Mouse (Mus musculus): ENCODE measurements at regions not wholly inside any gene's neighbourhood (a gene's known extent, or its start where the extent isn't known, plus 50 kb on each side); places are given as distances from the start of the nearest gene placed in this dataset.

- no peak for DNase-seq
These were observed 150.1 kb upstream of the Jarid2 start for GRCm38 (mm10) chr13:44579215-44579614.

GRCm38 (mm10) chr13:44580156-44580736 is 149.0 kb upstream of the Jarid2 start:
- no peak for DNase-seq

GRCm38 (mm10) chr13:44580767-44581166 is 148.5 kb upstream of the Jarid2 start:
- no peak for DNase-seq

- DNase-seq, result no peak
These were observed 147.1 kb upstream of the Jarid2 start for GRCm38 (mm10) chr13:44581947-44582766.

- no peak for DNase-seq
These were observed 146.5 kb upstream of the Jarid2 start for GRCm38 (mm10) chr13:44582767-44583085.

GRCm38 (mm10) chr13:44583614-44584013 is 145.7 kb upstream of the Jarid2 start:
- DNase-seq, result no peak

- no peak for DNase-seq
These were observed 145.1 kb upstream of the Jarid2 start for GRCm38 (mm10) chr13:44584151-44584550.

GRCm38 (mm10) chr13:44584551-44584950 is 144.7 kb upstream of the Jarid2 start:
- DNase-seq, result no peak

GRCm38 (mm10) chr13:44587846-44588245 is 141.4 kb upstream of the Jarid2 start:
- DNase-seq, result no peak

- DNase-seq, result no peak
These were observed 134.6 kb upstream of the Jarid2 start for GRCm38 (mm10) chr13:44594645-44595044.

- no peak for DNase-seq
These were observed 131.6 kb upstream of the Jarid2 start for GRCm38 (mm10) chr13:44597666-44598065.

GRCm38 (mm10) chr13:44601024-44601423 is 128.2 kb upstream of the Jarid2 start:
- DNase-seq, result no peak

- DNase-seq, result no peak
These were observed 126.6 kb upstream of the Jarid2 start for GRCm38 (mm10) chr13:44602658-44603057.

- peak; percentile 39 for DNase-seq
These were observed 121.7 kb upstream of the Jarid2 start for GRCm38 (mm10) chr13:44607316-44608285.

- no peak for DNase-seq
These were observed 121.0 kb upstream of the Jarid2 start for GRCm38 (mm10) chr13:44608286-44608675.

GRCm38 (mm10) chr13:44608681-44609335 is 120.5 kb upstream of the Jarid2 start:
- DNase-seq, result no peak

- no peak for DNase-seq
These were observed 119.7 kb upstream of the Jarid2 start for GRCm38 (mm10) chr13:44609606-44610005.

- no peak for DNase-seq
These were observed 113.6 kb upstream of the Jarid2 start for GRCm38 (mm10) chr13:44615696-44616095.

GRCm38 (mm10) chr13:44618368-44618767 is 110.9 kb upstream of the Jarid2 start:
- no peak for DNase-seq

GRCm38 (mm10) chr13:44622661-44623355 is 106.5 kb upstream of the Jarid2 start:
- peak; percentile 74 for DNase-seq

- DNase-seq, result peak; percentile 19
These were observed 104.6 kb upstream of the Jarid2 start for GRCm38 (mm10) chr13:44624716-44625115.

GRCm38 (mm10) chr13:44625792-44626191 is 103.5 kb upstream of the Jarid2 start:
- DNase-seq, result no peak

Data from kidney, postnatal 10 days (tissue).